Mouse (Mus musculus) olfactory bulb, adult 2 months (tissue): ENCODE results near the gene Mab21l1.

Experiments
- CTCF ChIP-seq: fragments of 200-500 bp; IDR thresholded peaks from 2 replicates; pipeline ENCODE4 v1.5.1; 2012; ENCODE audit warnings: low read depth, mild to moderate bottlenecking, low read length, moderate library complexity; ENCODE audit not compliant: insufficient read depth
- POLR2A ChIP-seq: fragments of 200-500 bp; IDR thresholded peaks from 2 replicates; pipeline ENCODE4 v1.6.1; 2012; ENCODE audit warnings: mild to moderate bottlenecking, low read depth, low read length, moderate library complexity; ENCODE audit not compliant: insufficient read depth

- TF ChIP-seq CTCF (no peak), POLR2A (no peak)
Measured at GRCm38 (mm10) chr3:55788621-55789201, 6.4 kb downstream of the Mab21l1 start.
